Mouse (Mus musculus) neural tube, embryonic 10.5 days (tissue): ENCODE results near the gene Emc10.
A peak's percentile ranks its signal among the peaks of the same experiment; 100 is the strongest.

Source experiments
- DNase-seq: peaks from one replicate; pipeline ENCODE4 v3.0.0-alpha.2; 2017; ENCODE audit warnings: low spot score; ENCODE audit errors: extremely low spot score

Gene Emc10

GRCm38 (mm10) chr7:44495992-44496770 is at the start of gene Emc10, which contains the start of gene Fam71e1:
Gene Emc10 (minus strand): TSS chr7:44496529.
Gene Fam71e1 (plus strand): TSS chr7:44496581.
- peak; percentile 100 for DNase-seq

GRCm38 (mm10) chr7:44543071-44543470 is 46.7 kb upstream of the Emc10 start:
- DNase-seq: no peak

GRCm38 (mm10) chr7:44542555-44542954 is 46.2 kb upstream of the Emc10 start:
- DNase-seq: no peak

GRCm38 (mm10) chr7:44538756-44539624 is 42.7 kb upstream of the Emc10 start:
- DNase-seq: no peak

GRCm38 (mm10) chr7:44537496-44537895 is 41.2 kb upstream of the Emc10 start:
- no peak for DNase-seq

GRCm38 (mm10) chr7:44537009-44537408 is 40.7 kb upstream of the Emc10 start:
- DNase-seq: no peak

- DNase-seq: no peak
Measured at GRCm38 (mm10) chr7:44536590-44536968, 40.2 kb upstream of the Emc10 start.

- no peak for DNase-seq
Measured at GRCm38 (mm10) chr7:44535657-44536589, 39.6 kb upstream of the Emc10 start.

- DNase-seq: no peak
Measured at GRCm38 (mm10) chr7:44534656-44535441, 38.5 kb upstream of the Emc10 start.

- no peak for DNase-seq
Measured at GRCm38 (mm10) chr7:44534242-44534641, 37.9 kb upstream of the Emc10 start.

GRCm38 (mm10) chr7:44533746-44534045 is 37.4 kb upstream of the Emc10 start:
- DNase-seq: no peak

GRCm38 (mm10) chr7:44532918-44533745 is 36.8 kb upstream of the Emc10 start:
- no peak for DNase-seq

GRCm38 (mm10) chr7:44531946-44532732 is 35.8 kb upstream of the Emc10 start, which contains the start of gene Spib:
Gene Spib (minus strand): TSS chr7:44532071.
- no peak for DNase-seq

- DNase-seq: no peak
Measured at GRCm38 (mm10) chr7:44531207-44531606, 34.9 kb upstream of the Emc10 start.

- DNase-seq: no peak
Measured at GRCm38 (mm10) chr7:44530507-44530906, 34.2 kb upstream of the Emc10 start.

GRCm38 (mm10) chr7:44529518-44529917 is 33.2 kb upstream of the Emc10 start:
- no peak for DNase-seq

- DNase-seq: peak; percentile 72
Measured at GRCm38 (mm10) chr7:44527483-44528398, 31.4 kb upstream of the Emc10 start.
